Mouse (Mus musculus): ENCODE data around the gene Ift22.

GRCm38 (mm10) chr5:136942781-136943180 lies 34.8 kb downstream of the Ift22 start:
- TF ChIP-seq CTCF (IDR thresholded peaks at IDR 0.05; ENCODE audit: control insufficient read depth, insufficient read depth, insufficient read length) (no peak), MAX (IDR thresholded peaks at IDR 0.05) (no peak)

All from C2C12 (cell line).